Mouse (Mus musculus) C2C12 (cell line): Measurements from ENCODE around the gene Myo3b. TPM values are rescaled to one million over a fixed set of nuclear protein-coding genes. Genes with fewer than 3 reads are reported as not detected.

Experiments used
- H3K27me3 ChIP-seq: one replicate; pipeline ENCODE4 v1.6.1; 2011; ENCODE audit not compliant: control insufficient read depth, insufficient read depth, insufficient read length
- H3K36me3 ChIP-seq: one replicate; pipeline ENCODE4 v1.6.1; 2011; ENCODE audit not compliant: control insufficient read depth, insufficient read depth
- H3K4me3 ChIP-seq: one replicate; pipeline ENCODE4 v1.5.1; 2011; ENCODE audit warnings: mild to moderate bottlenecking, control low read depth; ENCODE audit not compliant: poor library complexity, insufficient read depth, severe bottlenecking
- H3K79me2 ChIP-seq: one replicate; pipeline ENCODE4 v1.6.1; 2011; ENCODE audit not compliant: control insufficient read depth, insufficient read depth
- H3K79me3 ChIP-seq: one replicate; pipeline ENCODE4 v1.6.1; 2011; ENCODE audit warnings: low read depth, control low read depth
- H3ac ChIP-seq: one replicate; pipeline ENCODE3; 2011; ENCODE audit warnings: low read depth; ENCODE audit not compliant: control insufficient read depth, insufficient read length
- CEBPB ChIP-seq: IDR thresholded peaks from one replicate; pipeline ENCODE4 v1.6.1; 2011; ENCODE audit warnings: low read depth, mild to moderate bottlenecking, control low read depth, moderate library complexity
- CTCF ChIP-seq: IDR thresholded peaks from one replicate; pipeline ENCODE4 v1.5.1; 2011; ENCODE audit not compliant: control insufficient read depth, insufficient read depth, insufficient read length
- FOSL1 ChIP-seq: IDR thresholded peaks from one replicate; pipeline ENCODE4 v1.8.0; 2011; ENCODE audit warnings: mild to moderate bottlenecking, low read length; ENCODE audit not compliant: poor library complexity, insufficient read depth, severe bottlenecking
- MAX ChIP-seq: IDR thresholded peaks from one replicate; pipeline ENCODE4 v1.6.1; 2011; ENCODE audit warnings: mild to moderate bottlenecking, control low read depth
- MYOD1 ChIP-seq: IDR thresholded peaks from one replicate; pipeline ENCODE4 v1.6.1; 2011; ENCODE audit warnings: low read depth; ENCODE audit not compliant: control insufficient read depth, insufficient read length
- MYOG ChIP-seq: IDR thresholded peaks from one replicate; pipeline ENCODE4 v1.6.1; 2011; ENCODE audit not compliant: control insufficient read depth, insufficient read length; ENCODE audit errors: extremely low read depth
- USF1 ChIP-seq: IDR thresholded peaks from one replicate; pipeline ENCODE4 v1.6.1; 2011; ENCODE audit warnings: low read depth, mild to moderate bottlenecking, control low read depth, moderate library complexity
- polyA plus RNA-seq: library from polyadenylated mRNA; unstranded; fragments of >200 nt; fragmentation: generic; extraction: Trizol; gene quantifications from one replicate; pipeline ENCODE4 v1.2.1, GENCODE M21; 2012; ENCODE audit warnings: missing spikeins

The Myo3b gene
- polyA plus RNA-seq, 1 experiment: 0.11 TPM

DNA sequence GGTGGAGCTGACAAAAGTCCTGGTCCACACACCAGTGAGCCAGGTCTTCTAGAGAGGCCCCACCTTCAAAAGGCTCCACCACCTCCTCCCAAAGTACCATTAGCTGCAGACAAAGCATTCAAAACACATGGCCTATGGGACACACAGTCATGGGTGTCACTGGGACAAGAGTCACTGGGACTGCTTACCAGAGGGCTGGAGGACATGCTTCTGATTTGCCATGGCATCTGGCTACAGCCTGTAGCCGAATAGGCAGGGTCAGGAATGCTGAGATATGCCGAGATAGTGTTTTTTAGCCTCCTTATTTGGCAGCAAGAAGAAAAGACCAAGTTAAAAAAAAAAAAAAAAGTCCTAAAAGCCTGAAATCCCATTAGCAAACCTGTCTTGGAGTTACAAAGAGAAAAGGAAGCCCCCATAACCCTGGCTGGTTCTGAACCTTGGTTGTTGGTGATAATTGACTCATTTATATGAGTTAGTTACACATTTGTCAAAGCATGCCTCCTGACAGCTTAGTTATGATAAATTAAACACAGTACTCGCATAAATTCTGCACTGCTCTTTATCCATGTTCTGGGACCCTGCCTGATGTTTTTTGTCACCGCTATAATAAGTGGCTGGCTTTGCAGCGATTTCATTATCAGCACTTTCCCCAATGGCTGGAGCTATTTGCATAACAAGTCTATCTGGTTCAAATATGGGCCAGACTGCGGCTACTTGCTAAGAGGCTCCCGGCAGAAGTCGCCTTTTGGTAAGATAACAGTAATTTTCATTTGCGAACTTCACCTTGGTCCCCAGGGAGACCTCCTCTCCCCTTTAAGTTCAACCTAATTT lies 156.7 kb downstream of the Myo3b start:
- Histone ChIP-seq H3K4me3 (no peak overlapping the region), H3ac (no peak overlapping the region), H3K79me3 (no peaks in the 10 kb centered on the region), H3K36me3 (no peaks in the 10 kb centered on the region), H3K27me3 (no peaks in the 10 kb centered on the region), H3K79me2 (no peaks in the 10 kb centered on the region)
- TF ChIP-seq CTCF: no peak
- TF ChIP-seq FOSL1: no peak
- TF ChIP-seq USF1: no peak
- no peak for TF ChIP-seq MYOD1
- TF ChIP-seq MYOG: no peak
- no peak for TF ChIP-seq MAX
- TF ChIP-seq CEBPB: no peak

- no peak overlapping the region for H3ac ChIP-seq
- no peaks in the 10 kb centered on the region for H3K36me3 ChIP-seq
- H3K79me2 ChIP-seq: no peaks in the 10 kb centered on the region
- no peak overlapping the region for H3K4me3 ChIP-seq
- H3K79me3 ChIP-seq: no peaks in the 10 kb centered on the region
- H3K27me3 ChIP-seq: no peaks in the 10 kb centered on the region
- TF ChIP-seq MYOD1 (no peak), MAX (no peak), FOSL1 (no peak), CEBPB (no peak), MYOG (no peak), CTCF (no peak), USF1 (no peak)
Observed at GRCm38 (mm10) chr2:70201796-70202555, 163.1 kb downstream of the Myo3b start.

GRCm38 (mm10) chr2:70202578-70203167 lies 163.7 kb downstream of the Myo3b start:
- no peaks in the 10 kb centered on the region for H3K79me3 ChIP-seq
- TF ChIP-seq MYOD1 (no peak), MYOG (no peak), CEBPB (no peak), CTCF (no peak), MAX (no peak), USF1 (no peak), FOSL1 (no peak)

DNA sequence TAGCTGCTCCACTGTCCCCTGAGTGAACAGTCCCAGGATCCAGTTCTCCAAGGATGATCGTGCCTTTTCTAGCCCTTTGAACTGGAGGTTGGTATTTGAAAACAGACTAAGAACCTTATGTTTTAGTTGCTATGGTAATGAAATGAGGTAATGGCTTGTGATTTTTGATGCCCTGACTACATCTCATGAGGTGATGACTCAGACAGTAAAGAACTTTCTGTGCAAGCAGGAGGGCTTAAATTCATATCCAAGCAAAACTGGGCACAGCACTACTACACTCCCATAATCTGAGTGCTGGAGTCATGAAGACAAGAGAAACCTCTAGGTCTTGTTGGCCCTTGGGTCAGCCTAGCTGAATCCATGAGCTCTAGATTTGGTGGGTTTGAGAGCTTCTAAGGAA lies 169.5 kb downstream of the Myo3b start:
- Histone ChIP-seq H3K27me3 (no peaks in the 10 kb centered on the region), H3K79me2 (no peaks in the 10 kb centered on the region), H3ac (no peak overlapping the region), H3K79me3 (no peaks in the 10 kb centered on the region), H3K4me3 (no peak overlapping the region), H3K36me3 (no peaks in the 10 kb centered on the region)
- TF ChIP-seq MYOG: no peak
- no peak for TF ChIP-seq USF1
- TF ChIP-seq MYOD1: no peak
- no peak for TF ChIP-seq CEBPB
- no peak for TF ChIP-seq MAX
- no peak for TF ChIP-seq CTCF
- TF ChIP-seq FOSL1: no peak

More at GRCm38 (mm10) chr2:70202578-70203167, 163.7 kb downstream of the Myo3b start:
- Histone ChIP-seq H3ac (no peak overlapping the region), H3K4me3 (no peak overlapping the region), H3K27me3 (no peaks in the 10 kb centered on the region), H3K36me3 (no peaks in the 10 kb centered on the region), H3K79me2 (no peaks in the 10 kb centered on the region)

DNA sequence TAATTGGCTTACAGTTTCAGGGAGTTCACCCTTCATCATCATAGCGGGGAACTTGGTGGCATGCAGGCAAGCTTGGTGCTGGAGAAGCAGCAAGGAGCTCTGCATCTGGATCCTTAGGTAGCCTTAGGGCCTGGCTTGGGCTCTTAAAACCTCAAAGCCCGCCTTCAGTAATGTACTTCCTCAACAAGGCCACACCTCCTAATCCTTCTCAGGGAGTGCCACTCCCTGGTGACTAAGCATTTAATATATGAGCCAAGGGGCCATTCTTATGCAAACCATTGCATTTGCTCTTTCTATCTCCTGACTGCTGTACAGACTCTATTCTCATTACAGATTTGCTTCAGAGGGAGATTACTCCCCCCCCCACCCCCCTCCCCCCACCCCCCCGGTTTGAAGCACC lies 170.9 kb downstream of the Myo3b start:
- H3K79me3 ChIP-seq: no peaks in the 10 kb centered on the region
- H3K4me3 ChIP-seq: no peak overlapping the region
- no peaks in the 10 kb centered on the region for H3K79me2 ChIP-seq
- no peak overlapping the region for H3ac ChIP-seq
- TF ChIP-seq FOSL1 (no peak), MYOG (no peak), USF1 (no peak), CEBPB (no peak)
- H3K27me3 ChIP-seq: no peaks in the 10 kb centered on the region
- H3K36me3 ChIP-seq: no peaks in the 10 kb centered on the region
